Mouse (Mus musculus) macrophage (primary cell): Measurements from ENCODE around the gene Stat1. TPM values are rescaled to one million over a fixed set of nuclear protein-coding genes. Genes with fewer than 3 reads are reported as not detected.

Source experiments
- H3K27ac ChIP-seq: fragments of 350-480 bp; formaldehyde crosslinking; 2 replicates; pipeline ENCODE4 v1.9.0; 2021
- H3K36me3 ChIP-seq: fragments of 350-480 bp; formaldehyde crosslinking; 2 replicates; pipeline ENCODE4 v1.9.0; 2021; ENCODE audit errors: inconsistent target
- H3K4me3 ChIP-seq: fragments of 350-480 bp; formaldehyde crosslinking; 2 replicates; pipeline ENCODE4 v1.9.0; 2021; ENCODE audit errors: inconsistent target
- H3K79me2 ChIP-seq: fragments of 350-480 bp; formaldehyde crosslinking; 2 replicates; pipeline ENCODE4 v1.9.0; 2021; ENCODE audit errors: inconsistent target
- WGBS: methylation state at CpG from one replicate; pipeline ENCODE4 v1.1.7; 2026; ENCODE audit warnings: inconsistent platforms; ENCODE audit not compliant: missing documents; 5-methylcytosine and 5-hydroxymethylcytosine counted together
- polyA plus RNA-seq: library from polyadenylated mRNA; stranded (reverse); fragments of 250-400 nt; gene quantifications from 3 replicates; pipeline ENCODE4 v1.2.4, GENCODE M21; 2018; ENCODE audit warnings: inconsistent platforms

Stat1 gene
- polyA plus RNA-seq, 1 experiment from 2014 or later, result 230 TPM

DNA sequence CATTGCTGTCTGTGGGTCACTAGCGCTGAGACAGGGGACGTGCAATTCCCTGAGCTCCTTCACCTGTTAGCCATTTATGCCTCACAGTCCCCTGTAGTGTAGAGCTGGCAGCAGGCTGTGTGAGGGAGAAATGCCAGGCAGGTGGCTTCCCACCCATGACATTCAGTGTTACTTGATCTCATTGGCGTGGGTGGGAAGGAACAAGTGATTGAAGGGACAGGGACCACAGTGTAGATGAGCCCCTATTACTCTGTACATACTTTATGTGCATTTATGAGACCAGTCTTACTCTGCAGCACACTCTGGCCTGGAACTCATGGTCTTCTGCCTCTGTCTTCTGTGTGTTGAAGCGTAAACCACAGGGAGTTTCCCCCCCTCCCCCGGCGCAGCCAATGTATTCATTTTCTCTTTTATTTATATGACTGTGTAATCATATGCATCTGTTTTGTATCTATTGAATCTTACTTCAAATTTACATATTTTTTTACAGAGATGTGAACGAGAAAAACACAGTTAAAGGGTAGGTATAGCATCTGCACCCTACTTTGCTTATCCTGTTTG is 24.4 kb downstream of the Stat1 start:
- 95% methylated on average over 7 of the region's 7 CpGs for WGBS
- Histone ChIP-seq H3K27ac (no peak overlapping the region), H3K36me3 (peaks cover 100% of the 10 kb centered on the region), H3K79me2 (no peaks in the 10 kb centered on the region; the same call in 1 of the 2 replicates), H3K4me3 (no peak overlapping the region)

DNA sequence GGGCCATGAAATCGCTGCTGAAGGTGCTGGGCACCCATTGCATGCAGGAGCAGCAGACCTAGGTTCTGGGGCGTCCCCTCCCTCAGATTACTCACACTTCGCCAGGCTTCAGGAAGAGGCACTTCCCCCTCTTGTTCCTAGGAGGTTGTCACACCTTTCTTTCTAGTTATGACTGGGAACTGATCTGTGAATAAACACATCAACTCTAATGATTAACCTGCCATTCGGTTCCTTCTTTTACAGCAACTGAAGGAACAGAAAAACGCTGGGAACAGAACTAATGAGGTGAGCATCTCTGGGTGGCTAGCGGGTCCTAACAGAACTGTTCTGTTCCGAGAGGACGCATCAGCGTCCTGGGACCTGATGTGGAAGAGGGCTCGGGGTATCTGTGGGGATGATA is 25.7 kb downstream of the Stat1 start:
- Histone ChIP-seq H3K27ac (no peak overlapping the region), H3K79me2 (no peaks in the 10 kb centered on the region; the same call in 1 of the 2 replicates), H3K36me3 (peaks cover 100% of the 10 kb centered on the region), H3K4me3 (no peak overlapping the region)
- WGBS, result 94% methylated on average over 10 of the region's 10 CpGs

DNA sequence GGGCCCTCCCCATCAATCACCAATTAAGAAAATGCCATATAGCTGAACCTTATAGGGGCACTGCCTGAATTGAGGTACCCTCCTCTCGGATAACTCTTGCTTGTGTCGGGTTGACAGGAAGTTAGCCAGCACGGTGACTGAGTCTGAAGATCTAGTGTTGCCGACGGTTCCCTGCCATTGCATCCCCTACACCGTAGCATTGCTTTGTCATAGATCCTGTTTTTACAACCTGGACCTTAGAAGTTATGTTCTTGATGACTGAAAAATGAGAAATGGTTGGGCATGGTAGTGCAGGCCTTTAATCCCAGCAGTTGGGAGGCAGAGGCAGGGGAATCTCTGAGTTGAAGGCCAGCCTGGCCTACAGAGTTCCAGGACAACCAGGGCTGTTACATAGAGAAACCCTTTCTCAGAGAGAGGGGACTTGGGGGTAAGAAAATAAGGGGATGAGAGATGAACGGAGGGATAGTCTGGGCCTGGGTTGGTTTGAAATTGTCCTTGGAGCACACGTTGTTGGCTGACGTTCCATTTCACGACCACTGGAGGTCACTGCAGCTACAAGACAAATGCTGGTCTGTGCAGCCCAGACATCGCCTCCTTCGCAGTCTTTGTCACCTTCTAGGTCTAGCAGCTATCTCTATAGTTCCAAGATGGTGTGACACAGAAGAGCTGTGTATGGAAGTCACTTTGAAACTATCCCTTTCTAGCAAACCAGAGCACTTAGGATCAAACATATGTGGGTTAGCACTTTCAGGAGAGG is 27.2 kb downstream of the Stat1 start:
- no peaks in the 10 kb centered on the region; the same call in 1 of the 2 replicates for H3K79me2 ChIP-seq
- H3K27ac ChIP-seq, result no peak overlapping the region
- H3K4me3 ChIP-seq, result no peak overlapping the region
- WGBS, result 81% methylated on average over 12 of the region's 12 CpGs
- peaks cover 100% of the 10 kb centered on the region for H3K36me3 ChIP-seq

DNA sequence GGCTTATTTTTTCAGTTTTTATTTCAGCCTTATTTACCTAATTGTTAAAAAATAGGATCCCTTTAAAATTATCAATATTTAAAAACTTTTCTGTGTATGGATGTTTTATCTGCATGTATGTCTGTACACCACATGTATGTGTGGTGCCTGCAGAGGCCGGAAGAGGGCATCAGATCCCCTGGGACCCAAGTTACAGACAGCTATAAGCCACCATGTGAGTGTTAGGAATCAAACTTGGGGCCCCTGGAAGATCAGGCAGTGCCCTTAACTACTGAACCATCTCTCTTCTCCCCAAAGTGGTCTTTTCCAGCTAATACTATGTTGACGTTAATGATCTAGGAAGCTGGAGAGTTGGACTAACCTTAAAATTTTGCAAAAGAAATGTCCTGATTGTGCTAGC is 28.2 kb downstream of the Stat1 start:
- 100% methylated on average over 2 of the region's 2 CpGs for WGBS
- Histone ChIP-seq H3K27ac (no peak overlapping the region), H3K4me3 (no peak overlapping the region), H3K79me2 (no peaks in the 10 kb centered on the region; the same call in 1 of the 2 replicates), H3K36me3 (peaks cover 100% of the 10 kb centered on the region)

DNA sequence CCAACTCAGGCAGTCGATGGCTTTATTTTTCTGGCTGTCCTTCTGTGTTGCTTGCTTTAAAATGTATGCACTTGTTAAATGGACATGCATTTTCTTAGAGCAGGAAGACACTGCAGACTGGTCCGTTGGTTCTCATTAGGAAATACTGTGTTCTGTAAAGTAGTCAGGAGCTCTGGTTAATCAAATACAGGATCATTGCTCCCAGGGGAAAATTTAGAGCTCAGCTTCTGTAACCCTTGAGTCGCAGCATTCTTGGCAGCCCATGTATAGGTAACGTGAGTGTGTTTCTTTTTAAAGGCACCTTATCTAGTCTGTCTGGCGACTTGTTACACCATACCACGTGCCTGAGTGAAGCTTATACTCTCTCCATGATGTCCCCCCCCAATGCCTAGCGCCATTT is 28.9 kb downstream of the Stat1 start:
- H3K4me3 ChIP-seq, result no peak overlapping the region
- H3K79me2 ChIP-seq, result no peaks in the 10 kb centered on the region; the same call in 1 of the 2 replicates
- 98% methylated on average over 6 of the region's 7 CpGs for WGBS
- H3K27ac ChIP-seq, result no peak overlapping the region
- H3K36me3 ChIP-seq, result peaks cover 100% of the 10 kb centered on the region

DNA sequence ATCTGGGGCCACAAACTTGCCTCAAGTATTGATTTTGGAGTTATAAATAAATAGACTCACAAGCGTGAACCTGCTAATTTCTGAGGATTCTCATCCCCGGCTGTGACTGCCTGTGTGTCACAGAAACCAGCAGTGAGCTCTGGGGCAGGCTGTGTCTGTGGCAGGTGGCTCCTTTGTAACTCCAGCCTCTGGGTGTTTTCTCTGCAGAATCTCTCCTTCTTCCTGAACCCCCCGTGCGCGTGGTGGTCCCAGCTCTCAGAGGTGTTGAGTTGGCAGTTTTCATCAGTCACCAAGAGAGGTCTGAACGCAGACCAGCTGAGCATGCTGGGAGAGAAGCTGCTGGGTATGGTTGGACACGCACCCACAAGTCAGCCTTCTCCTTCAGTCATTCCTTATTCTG is 29.5 kb downstream of the Stat1 start:
- Histone ChIP-seq H3K4me3 (no peak overlapping the region), H3K79me2 (no peaks in the 10 kb centered on the region; the same call in 1 of the 2 replicates), H3K27ac (no peak overlapping the region), H3K36me3 (peaks cover 100% of the 10 kb centered on the region)
- 99% methylated on average over 7 of the region's 7 CpGs for WGBS

DNA sequence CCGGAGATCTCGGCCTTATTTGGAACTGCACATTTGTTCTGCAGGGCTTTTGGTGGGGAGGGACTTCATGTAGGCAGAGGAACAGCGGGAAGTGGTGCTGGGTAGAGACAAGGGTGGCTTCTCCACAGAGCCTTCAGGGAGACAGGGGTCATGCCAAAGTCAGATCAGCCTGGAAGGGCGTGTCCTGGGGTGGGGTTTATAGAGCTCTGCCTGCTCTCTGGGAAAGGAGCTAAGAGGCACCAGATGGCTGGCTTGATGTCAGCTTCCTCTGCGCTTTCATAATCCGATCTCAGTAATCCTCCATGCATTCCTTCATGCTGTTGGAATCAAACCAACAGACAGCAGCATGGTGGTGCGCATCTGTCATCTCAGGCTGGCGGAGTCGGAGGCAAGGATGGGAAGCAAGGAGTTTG is 30.7 kb downstream of the Stat1 start:
- no peak overlapping the region for H3K4me3 ChIP-seq
- peaks cover 100% of the 10 kb centered on the region for H3K36me3 ChIP-seq
- no peak overlapping the region for H3K27ac ChIP-seq
- no peaks in the 10 kb centered on the region; the same call in 1 of the 2 replicates for H3K79me2 ChIP-seq
- 79% methylated on average over 9 of the region's 9 CpGs for WGBS

DNA sequence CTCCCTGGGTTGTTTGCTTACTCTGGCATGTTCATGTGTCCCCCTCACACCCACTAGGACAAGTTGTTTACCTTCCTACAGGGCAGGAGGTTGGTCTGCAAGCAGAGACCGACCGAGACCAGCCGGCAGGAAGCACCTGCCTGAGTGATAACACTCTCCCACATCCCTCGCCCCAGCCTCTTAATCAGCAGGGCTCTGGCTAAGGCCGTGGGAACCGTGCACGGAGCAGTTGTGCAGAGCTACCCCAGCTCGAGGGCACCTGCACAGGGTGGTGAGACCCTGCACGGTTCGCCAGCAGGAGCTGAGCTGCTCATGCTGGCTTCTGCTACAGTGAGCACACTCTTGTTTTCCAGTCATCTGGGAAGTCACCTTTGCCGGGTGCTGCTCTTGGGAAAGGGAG is 31.4 kb downstream of the Stat1 start:
- no peak overlapping the region for H3K4me3 ChIP-seq
- H3K36me3 ChIP-seq, result peaks cover 100% of the 10 kb centered on the region
- H3K79me2 ChIP-seq, result no peaks in the 10 kb centered on the region; the same call in 1 of the 2 replicates
- 46% methylated on average over 10 of the region's 11 CpGs for WGBS
- no peak overlapping the region for H3K27ac ChIP-seq

DNA sequence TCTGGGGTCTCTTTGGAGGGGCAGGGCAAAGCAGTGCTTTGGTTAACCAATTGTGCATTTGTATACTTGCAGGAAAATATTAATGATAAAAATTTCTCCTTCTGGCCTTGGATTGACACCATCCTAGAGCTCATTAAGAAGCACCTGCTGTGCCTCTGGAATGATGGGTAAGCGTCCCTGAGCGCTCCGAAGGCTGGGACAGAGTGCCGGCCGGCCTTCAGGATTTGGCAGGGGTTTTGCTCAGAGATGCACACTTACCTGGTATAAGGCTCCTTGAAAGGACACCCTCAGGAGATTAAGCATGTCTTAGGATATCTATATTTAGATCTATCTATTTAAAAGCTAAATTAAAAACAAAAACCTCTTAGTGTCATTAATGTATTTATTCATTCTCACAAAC is 31.9 kb downstream of the Stat1 start:
- Histone ChIP-seq H3K79me2 (no peaks in the 10 kb centered on the region; the same call in 1 of the 2 replicates), H3K36me3 (peaks cover 100% of the 10 kb centered on the region), H3K27ac (no peak overlapping the region), H3K4me3 (no peak overlapping the region)
- WGBS, result 94% methylated on average over 5 of the region's 5 CpGs

DNA sequence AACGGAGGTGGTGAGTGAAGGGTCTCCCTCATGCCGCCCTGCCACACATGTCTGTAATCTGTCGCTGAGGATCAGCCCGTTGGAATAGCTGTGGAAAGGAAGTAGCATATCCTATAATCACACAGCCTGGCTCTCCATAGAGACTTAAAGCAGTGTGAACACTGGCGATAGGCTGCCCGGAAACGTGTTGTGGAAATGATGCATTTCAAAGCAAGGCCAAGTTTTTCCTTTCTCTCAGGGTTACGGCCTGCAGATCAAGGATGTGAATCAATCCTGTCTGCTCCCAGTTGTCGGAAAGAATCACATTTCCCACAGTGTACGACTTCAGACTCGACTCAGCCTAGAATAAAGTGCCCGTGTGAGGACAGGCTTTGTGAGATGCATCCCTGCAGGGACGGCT is 33.1 kb downstream of the Stat1 start:
- WGBS, result 96% methylated on average over 12 of the region's 13 CpGs
- H3K79me2 ChIP-seq, result no peaks in the 10 kb centered on the region; the same call in 1 of the 2 replicates

DNA sequence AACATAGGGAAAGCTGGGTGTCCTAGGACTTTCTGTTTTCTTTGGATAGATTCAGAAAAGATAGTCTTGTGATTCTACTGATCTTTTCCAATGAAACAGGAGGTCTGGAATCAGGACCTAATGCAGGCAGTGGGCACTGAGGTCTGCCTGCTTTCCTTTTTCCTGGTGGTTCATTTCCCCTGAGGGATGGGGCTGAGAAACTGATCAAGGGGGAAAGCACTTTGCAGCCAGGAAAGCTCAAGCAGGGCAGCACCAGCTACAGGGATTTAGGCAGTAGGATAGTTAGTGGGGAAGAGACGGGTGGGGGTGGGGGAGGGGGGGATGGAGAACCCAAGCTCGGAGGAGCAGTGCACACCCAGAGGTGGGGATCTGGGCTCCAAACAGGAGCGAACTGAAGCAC is 33.7 kb downstream of the Stat1 start:
- WGBS, result 94% methylated on average over 3 of the region's 3 CpGs
- Histone ChIP-seq H3K79me2 (no peaks in the 10 kb centered on the region), H3K27ac (no peak overlapping the region), H3K4me3 (no peak overlapping the region), H3K36me3 (peaks cover 100% of the 10 kb centered on the region)

More for the DNA sequence above, 33.1 kb downstream of the Stat1 start:
- Histone ChIP-seq H3K36me3 (peaks cover 100% of the 10 kb centered on the region), H3K27ac (no peak overlapping the region), H3K4me3 (no peak overlapping the region)

DNA sequence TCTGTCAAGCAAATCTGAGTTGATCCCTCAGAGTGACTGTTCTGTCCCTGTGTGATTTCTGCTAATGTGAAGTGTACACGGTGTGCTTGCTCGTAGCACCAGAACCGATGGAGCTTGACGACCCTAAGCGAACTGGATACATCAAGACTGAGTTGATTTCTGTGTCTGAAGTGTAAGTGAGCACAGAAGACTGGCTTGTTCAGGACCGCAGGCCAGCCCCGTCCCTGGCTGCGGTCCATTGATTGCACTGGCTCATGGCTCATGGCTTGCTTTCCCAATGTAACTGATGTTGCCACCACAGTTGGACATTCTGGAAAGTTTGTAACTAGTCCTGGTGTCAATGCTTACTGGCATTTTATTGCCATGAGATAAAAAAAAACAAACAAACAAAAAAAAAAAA is 35.6 kb downstream of the Stat1 start:
- WGBS, result 95% methylated on average over 8 of the region's 8 CpGs
- no peaks in the 10 kb centered on the region for H3K79me2 ChIP-seq
- H3K27ac ChIP-seq, result no peak overlapping the region
- H3K4me3 ChIP-seq, result no peak overlapping the region
- peaks cover 98% of the 10 kb centered on the region for H3K36me3 ChIP-seq

DNA sequence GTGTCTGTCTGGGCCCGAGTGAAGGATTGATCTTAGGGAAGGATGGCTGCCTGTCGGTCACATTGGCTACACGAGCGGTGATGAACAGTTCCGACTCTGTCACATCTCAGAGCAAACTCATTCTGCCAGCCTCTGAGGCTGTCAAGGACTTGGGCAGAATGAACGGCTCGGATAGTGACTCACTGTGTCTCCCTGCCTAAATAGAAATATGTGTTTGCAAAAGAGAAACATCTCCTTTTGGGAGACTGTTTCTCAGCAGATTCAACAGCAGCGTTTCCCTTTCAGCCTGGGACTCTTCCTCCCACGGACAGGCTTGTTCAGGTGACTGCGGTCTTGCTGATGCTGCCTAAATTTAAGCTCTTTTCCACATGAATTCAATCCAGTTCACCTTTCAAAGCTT is 37.1 kb downstream of the Stat1 start:
- Histone ChIP-seq H3K36me3 (peaks cover 98% of the 10 kb centered on the region), H3K4me3 (no peak overlapping the region), H3K79me2 (no peaks in the 10 kb centered on the region), H3K27ac (no peak overlapping the region)
- WGBS, result 92% methylated on average over 10 of the region's 10 CpGs

DNA sequence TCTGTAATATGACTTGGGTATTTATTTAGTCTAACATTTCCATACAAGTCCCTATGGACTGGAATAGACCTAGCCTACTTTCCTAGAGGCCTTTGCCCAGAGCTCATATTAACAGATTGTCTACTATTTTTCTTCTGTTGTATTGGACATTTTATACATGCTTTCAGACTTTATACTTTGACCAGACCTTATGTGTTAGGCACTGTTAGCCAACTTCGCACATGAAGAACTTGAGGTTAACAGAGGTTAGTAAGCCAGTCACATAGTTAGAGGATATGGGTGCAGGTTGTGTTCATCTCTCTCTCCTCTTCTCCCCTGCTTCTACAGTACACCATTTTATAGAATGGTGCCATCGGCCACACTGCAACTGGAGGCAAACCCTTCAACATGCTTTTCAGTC is 38.8 kb downstream of the Stat1 start:
- WGBS, result 95% methylated on average over 2 of the region's 2 CpGs
- H3K27ac ChIP-seq, result no peak overlapping the region
- H3K36me3 ChIP-seq, result peaks cover 98% of the 10 kb centered on the region

More for the DNA sequence above, 38.8 kb downstream of the Stat1 start:
- H3K79me2 ChIP-seq, result no peaks in the 10 kb centered on the region
- no peak overlapping the region for H3K4me3 ChIP-seq
